9 mouse cellular contexts compared by ENCODE assay signal in genomic region chr15:79391447-79392093, GRCm38 (mm10). TPM values are rescaled to one million over a fixed set of nuclear protein-coding genes. Genes with fewer than 3 reads are reported as not detected.
A peak's percentile ranks its signal among the peaks of the same experiment; 100 is the strongest.
DNase-seq lines count a peak whose midpoint lies in the region; ATAC-seq and TF ChIP-seq lines count a peak whose summit lies in the region.
"Had no signal": no experiment of that assay in that cellular context is flagged by ENCODE, and none has a peak within 500 bp of the region (broad histone marks: within the 10 kb centered on the region; RNA-seq: fewer than 3 reads in every experiment).

No protein-coding gene starts in this region.

- no peak overlapping the region for H3K4me2 ChIP-seq in hindbrain, embryonic 15.5 days
- no peak overlapping the region for H3K4me2 ChIP-seq in limb, embryonic 13.5 days (replicated peaks)

- no peak overlapping the region for H3K9ac ChIP-seq in hindbrain, embryonic 15.5 days
- no peak overlapping the region for H3K9ac ChIP-seq in limb, embryonic 13.5 days

- no peak for TF ChIP-seq CTCF in olfactory bulb, adult 2 months (IDR thresholded peaks at IDR 0.05; ENCODE audit: insufficient read depth, low read depth, low read length)

- no peak overlapping the region for H3K4me3 ChIP-seq in hindbrain, embryonic 15.5 days
- no peak overlapping the region for H3K4me3 ChIP-seq in limb, embryonic 13.5 days
- H3K4me3 ChIP-seq in olfactory bulb, adult 2 months (ENCODE audit: insufficient read depth, low read depth, low read length), result no peak overlapping the region

- TF ChIP-seq POLR2A in olfactory bulb, adult 2 months (IDR thresholded peaks at IDR 0.05; ENCODE audit: insufficient read depth, low read depth, low read length), result no peak

- ATAC-seq in hindbrain, embryonic 15.5 days (ENCODE audit: low FRiP score, low read depth), result 0 out of 2 replicates have a peak, but pooled peaks have one; percentile 39
- ATAC-seq in limb, embryonic 13.5 days (ENCODE audit: low FRiP score, low read depth), result 0 out of 2 replicates have a peak, but pooled peaks have one; percentile 39

- H3K4me1 ChIP-seq in hindbrain, embryonic 15.5 days (replicated peaks), result peaks cover 49% of the 10 kb centered on the region
- peaks cover 71% of the 10 kb centered on the region for H3K4me1 ChIP-seq in limb, embryonic 13.5 days
- H3K4me1 ChIP-seq in olfactory bulb, adult 2 months (ENCODE audit: control insufficient read depth, insufficient read depth, low read length), result peaks cover 71% of the 10 kb centered on the region

- peak; percentile 42 to 60 for DNase-seq in left cerebral cortex, adult 18-20 months (ENCODE audit: low spot score in 2 of 2)
- no peak for DNase-seq in left cerebral cortex, adult 11 months (ENCODE audit: low spot score)
- peak; percentile 76 for DNase-seq in fibroblast of lung, adult 2 months (ENCODE audit: low read depth)
- no peak for DNase-seq in thymus, postnatal 25 days
- no peak for DNase-seq in B cell, adult 2 months

- H3K27ac ChIP-seq in hindbrain, embryonic 15.5 days (replicated peaks), result 0 out of 2 replicates have a peak overlapping the region, but pooled peaks have one; percentile 38
- no peak overlapping the region; the same call in 1 of the 2 replicates for H3K27ac ChIP-seq in limb, embryonic 13.5 days
- H3K27ac ChIP-seq in olfactory bulb, adult 2 months (ENCODE audit: insufficient read depth, low read depth, low read length), result peak overlapping the region; percentile 12; the same call in 1 of the 2 replicates

- no peaks in the 10 kb centered on the region for H3K36me3 ChIP-seq in hindbrain, embryonic 15.5 days
- H3K36me3 ChIP-seq in limb, embryonic 13.5 days, result peaks cover 9% of the 10 kb centered on the region; the same call in 1 of the 2 replicates
- H3K36me3 ChIP-seq: G1E had no signal

- H3K27me3 ChIP-seq in hindbrain, embryonic 15.5 days, result no peaks in the 10 kb centered on the region
- no peaks in the 10 kb centered on the region for H3K27me3 ChIP-seq in limb, embryonic 13.5 days

- H3K9me3 ChIP-seq in hindbrain, embryonic 15.5 days, result no peaks in the 10 kb centered on the region
- no peaks in the 10 kb centered on the region for H3K9me3 ChIP-seq in limb, embryonic 13.5 days
- H3K9me3 ChIP-seq: G1E had no signal

- 40% methylated on average over 7 of the region's 7 CpGs for WGBS in hindbrain, embryonic 15.5 days
- 35% methylated on average over 7 of the region's 7 CpGs for WGBS in limb, embryonic 13.5 days
- WGBS in olfactory bulb, adult 2 months, result 36% methylated on average over 7 of the region's 7 CpGs

RNA-seq across cellular contexts. Expression of gene Tmem184b, which starts 11.8 kb away (rescaled TPM):
- 10 to 100 TPM; 71.3 to 74.8 TPM for total RNA-seq in left cerebral cortex, adult 18-20 months (2021)
- polyA plus RNA-seq in hindbrain, embryonic 15.5 days (2015; fragmentation: Nextera tagmentation; extraction: Ambion mirVana), result 45.7 and 51.6 TPM in 2 replicates
- 70.8 and 77.6 TPM in 2 replicates for polyA plus RNA-seq in limb, embryonic 13.5 days (2015; fragmentation: Nextera tagmentation; extraction: Ambion mirVana)
- polyA plus RNA-seq in olfactory bulb, adult 2 months (2012; ENCODE audit: insufficient read depth, insufficient read length, low replicate concordance, missing spikeins), result not detected in 2 replicates

RNA-seq across cellular contexts. Expression of gene Maff, which starts 45.1 kb away (rescaled TPM):
- total RNA-seq in left cerebral cortex, adult 18-20 months (2021), result 1 to 10 TPM; 1.8 to 2.8 TPM
- 1.00 and 1.0 TPM in 2 replicates for polyA plus RNA-seq in hindbrain, embryonic 15.5 days (2015; fragmentation: Nextera tagmentation; extraction: Ambion mirVana)
- polyA plus RNA-seq in limb, embryonic 13.5 days (2015; fragmentation: Nextera tagmentation; extraction: Ambion mirVana), result 2.2 and 2.4 TPM in 2 replicates
- not detected in 2 replicates for polyA plus RNA-seq in olfactory bulb, adult 2 months (2012; ENCODE audit: insufficient read depth, insufficient read length, low replicate concordance, missing spikeins)

Comparison
In these comparisons a context has a peak if more than half of its experiments do, and no peak if none do; other contexts are left out.
1. DNase-seq: peak in left cerebral cortex, adult 18-20 months (2 of 2) and fibroblast of lung, adult 2 months (single experiment); none in left cerebral cortex, adult 11 months (single experiment), thymus, postnatal 25 days (single experiment) and B cell, adult 2 months (0 of 2).